Mouse (Mus musculus): ENCODE measurements around the gene Etnk2.

Etnk2 gene

DNA sequence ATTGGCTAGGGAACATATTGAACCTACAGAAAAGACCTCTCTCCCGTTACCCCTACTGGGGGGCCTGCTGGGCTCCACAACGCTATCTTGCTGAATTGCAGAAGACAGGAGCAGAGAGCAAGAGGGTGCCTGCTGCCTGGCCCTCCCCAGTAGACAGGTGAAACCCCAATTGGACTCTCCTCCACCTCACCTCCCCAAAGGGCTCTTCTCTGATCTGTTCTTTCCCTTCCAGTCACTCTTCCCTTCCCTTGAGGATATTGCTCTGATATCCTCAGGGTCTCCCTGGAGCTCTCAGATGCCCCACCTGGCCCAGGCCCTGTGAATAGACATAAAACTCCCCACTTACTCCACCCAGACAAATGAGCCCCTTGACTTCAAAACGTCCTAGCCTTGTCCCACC is 53.7 kb downstream of the Etnk2 start:
- no peak for DNase-seq (ENCODE audit: low read depth, low spot score)

DNA sequence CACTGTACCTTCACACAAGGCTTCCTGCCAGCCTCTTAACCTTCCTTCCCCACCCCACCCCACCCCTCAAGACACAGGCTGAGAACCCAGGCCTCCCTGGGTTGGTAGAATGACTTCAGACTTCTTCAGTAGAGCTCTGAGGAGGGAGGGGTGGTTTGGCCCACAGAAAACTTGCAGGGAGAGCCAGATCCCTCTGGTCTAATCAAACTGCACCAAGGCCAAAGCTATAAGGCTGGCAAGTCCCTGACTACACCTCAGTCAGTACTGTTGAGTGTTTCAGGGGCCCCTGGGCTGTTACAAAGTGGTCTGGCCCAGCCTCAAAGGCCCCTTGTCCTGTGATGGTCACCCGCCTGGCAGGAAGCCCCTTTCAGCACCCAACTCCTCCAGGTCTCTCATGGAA is 54.2 kb downstream of the Etnk2 start:
- DNase-seq (ENCODE audit: low read depth, low spot score), result no peak

- DNase-seq (ENCODE audit: low read depth, low spot score), result no peak
Observed at GRCm38 (mm10) chr1:133418164-133418800, 54.9 kb downstream of the Etnk2 start.

GRCm38 (mm10) chr1:133419178-133419834 is 55.9 kb downstream of the Etnk2 start:
- no peak for DNase-seq (ENCODE audit: low read depth, low spot score)

GRCm38 (mm10) chr1:133420491-133420890 is 57.1 kb downstream of the Etnk2 start:
- DNase-seq (ENCODE audit: low read depth, low spot score), result no peak

DNA sequence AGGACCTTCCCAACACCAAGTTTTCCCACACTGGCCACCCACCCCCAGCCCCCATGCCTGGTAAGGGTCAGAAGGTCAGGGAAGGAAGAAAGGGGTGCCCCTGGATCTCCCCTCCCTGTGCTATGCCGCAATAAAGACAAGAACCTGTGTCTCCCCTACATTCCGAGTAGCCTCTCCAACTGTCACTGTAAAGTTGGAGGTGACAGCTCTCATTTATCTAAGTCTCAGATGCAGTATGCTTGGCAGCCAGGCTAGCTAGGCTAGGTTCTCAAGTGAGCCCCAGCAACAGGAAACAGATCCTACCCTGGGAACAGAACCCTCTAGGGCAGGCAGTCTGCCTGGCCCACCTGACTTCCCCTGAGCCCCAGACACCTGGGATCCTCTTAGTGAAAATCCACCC is 57.7 kb downstream of the Etnk2 start:
- no peak for DNase-seq (ENCODE audit: low read depth, low spot score)

DNA sequence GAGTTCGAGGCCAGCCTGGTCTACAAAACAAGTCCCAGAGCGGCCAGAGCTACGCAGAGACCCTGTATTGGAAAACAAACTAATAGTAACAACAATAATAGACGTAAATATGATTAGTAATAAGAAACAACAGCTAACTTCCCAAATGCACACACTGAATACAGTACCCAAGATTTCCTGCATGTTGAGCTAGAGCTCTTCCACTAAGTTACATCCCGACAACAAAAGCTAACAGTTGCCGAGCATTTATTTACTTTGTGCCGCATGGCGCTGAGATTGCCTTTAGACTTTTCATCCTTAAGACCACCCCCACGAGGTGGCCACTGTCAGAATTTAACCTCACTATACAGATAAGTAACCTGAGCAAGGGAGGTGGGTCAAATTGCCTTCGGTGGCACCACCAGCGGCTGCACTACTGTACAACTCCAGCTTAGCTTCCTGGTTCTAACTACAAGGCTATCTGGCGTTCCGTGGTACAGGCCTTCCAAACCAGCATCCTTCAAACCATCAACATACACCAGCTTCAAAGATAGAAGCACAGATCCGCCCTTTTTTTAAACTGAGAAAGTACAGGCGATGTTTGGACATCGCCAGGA is 58.7 kb downstream of the Etnk2 start:
- DNase-seq (ENCODE audit: low read depth, low spot score), result no peak

DNA sequence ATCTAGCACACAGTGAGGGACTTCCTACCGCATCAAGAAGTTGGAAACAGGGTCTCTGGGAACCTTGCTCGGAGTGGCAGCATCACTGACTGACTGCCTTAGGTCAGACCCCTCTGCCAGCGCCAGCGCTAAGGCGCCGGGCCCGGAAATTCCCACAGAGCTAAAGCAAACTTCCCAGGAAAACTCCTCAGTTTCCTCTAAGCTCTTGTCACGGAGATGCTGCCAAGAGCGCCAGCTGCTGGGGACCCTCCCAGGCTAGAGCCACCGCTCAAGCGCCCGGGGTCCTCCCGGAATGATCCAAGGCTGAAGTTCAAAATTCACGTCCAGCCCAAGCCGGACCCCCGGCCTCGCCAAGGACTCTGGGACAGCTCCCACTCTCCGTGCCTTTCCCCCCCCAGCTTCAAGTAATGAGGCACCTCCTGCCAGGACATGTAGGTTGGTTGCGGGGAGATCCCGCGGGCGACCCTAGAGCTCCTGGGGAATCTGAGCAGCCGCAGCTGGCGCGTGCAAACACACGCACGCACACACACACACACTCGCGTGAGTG is 59.3 kb downstream of the Etnk2 start:
- no peak for DNase-seq (ENCODE audit: low read depth, low spot score)

GRCm38 (mm10) chr1:133423166-133423542 is 59.8 kb downstream of the Etnk2 start:
- DNase-seq (ENCODE audit: low read depth, low spot score), result no peak

DNA sequence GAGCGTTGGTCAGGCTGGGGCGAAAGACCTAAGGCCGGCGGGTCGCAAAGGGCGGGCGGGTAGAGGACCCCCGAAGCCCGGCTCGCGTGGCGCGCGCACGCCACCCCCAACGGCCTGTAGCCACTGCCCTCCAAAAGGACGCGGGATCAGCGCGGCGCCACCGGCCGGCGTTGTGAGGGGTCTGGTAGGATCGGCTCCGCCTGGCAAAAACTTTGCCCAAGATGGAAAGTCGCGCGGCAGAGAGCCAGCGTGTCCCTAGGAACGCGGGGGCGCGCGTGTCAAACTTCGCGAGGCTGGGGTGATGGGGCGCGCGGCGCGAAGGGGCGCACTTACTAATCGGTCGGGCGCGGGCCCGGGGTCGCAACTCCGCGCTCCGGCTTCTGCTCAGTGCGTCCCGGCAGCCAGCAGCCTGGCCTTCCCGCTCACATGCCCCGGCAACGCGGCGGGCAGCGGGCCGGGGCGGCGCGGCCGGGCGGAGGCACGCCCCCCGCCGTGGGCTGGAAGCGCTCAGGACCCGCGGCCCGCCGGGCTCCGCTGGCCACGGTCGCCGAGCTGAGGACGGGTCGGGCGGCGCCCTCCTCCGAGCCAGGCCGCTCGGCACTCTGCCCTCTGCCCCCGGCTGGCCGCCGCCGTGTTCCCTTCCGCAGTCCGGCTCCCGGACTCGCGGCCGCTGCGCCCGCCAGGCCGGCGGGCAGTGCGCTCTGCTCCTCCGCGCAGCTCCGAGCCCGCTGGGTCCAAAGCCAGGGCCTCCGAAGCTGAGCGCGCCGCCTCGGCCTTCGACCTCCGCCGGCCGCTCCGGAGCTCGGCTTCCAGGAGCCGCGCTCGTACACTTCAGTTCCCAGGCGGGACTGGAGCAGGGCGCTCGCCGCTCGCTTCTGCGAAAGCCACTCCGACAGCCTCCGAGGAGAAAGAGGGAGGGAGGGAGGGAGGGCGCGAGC is 60.4 kb downstream of the Etnk2 start, which contains the start of gene Sox13:
Sox13 (minus strand) TSS at position 835 of the 938 bp plus-strand sequence.
- DNase-seq (ENCODE audit: low read depth, low spot score), result no peak

DNA sequence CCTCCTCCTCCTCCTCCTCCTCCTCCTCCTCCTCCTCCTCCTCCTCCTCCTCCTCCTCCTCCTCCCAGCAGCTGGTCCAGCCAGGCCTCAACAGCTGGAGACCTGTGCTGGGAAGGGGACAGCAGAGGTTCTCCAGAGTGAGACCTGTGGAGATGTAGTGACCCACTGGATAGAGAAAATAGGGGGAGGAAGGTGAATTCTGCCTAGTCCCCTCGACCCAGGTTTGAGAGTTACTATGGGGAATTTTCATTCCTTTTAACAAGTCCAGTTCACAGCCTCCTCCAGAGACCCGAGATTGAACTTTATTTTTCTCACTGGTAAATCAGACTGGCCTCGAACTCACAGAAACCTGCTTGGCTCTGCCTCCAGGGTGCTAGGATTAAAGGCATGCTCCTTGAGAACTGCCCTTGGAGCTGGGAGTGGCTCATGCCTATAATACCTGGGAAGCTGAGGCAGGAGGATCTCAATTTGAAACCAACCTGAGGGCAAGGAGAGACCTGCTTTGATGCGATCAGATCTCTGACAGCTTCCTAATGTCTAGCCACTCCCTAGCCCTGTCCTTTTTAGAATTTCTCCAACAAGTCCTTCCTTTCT is 61.3 kb downstream of the Etnk2 start:
- DNase-seq (ENCODE audit: low read depth, low spot score), result no peak

Measured in 3T3-L1 (cell line).